7 mouse cellular contexts compared by ENCODE assay signal in the genomic region with DNA sequence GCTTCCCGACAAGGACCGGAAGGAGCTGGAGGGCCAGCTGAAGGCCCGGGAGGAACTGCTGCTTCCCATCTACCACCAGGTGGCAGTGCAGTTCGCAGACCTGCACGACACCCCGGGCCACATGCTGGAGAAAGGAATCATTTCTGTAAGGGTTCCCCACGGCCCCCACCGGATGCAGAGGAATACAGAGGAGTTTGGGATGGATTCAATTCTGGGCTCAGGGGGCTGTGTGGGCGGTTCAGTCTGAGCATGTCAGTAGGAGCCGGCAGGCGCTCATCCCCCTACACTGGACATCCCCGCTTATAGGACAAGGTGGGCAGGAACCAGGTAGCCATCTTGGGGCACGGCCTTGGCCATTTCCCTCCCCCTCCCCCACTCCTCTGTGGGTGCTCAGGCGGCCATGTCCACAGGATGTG. TPM values are rescaled to one million over a fixed set of nuclear protein-coding genes. Genes with fewer than 3 reads are reported as not detected.
DNase-seq lines count a peak whose midpoint lies in the region; ATAC-seq lines count a peak whose summit lies in the region.

No protein-coding gene starts in this region.

- 13% methylated on average over 14 of the region's 14 CpGs for WGBS in intestine, embryonic 14.5 days
- 15% methylated on average over 14 of the region's 14 CpGs for WGBS in midbrain, embryonic 12.5 days

- intact Hi-C loops in left cerebral cortex, postnatal 25 days (cut with DNase I) = loop anchor here (1.0 kb wide), 1 partner anchor 61 kb away; no protein-coding TSS in a partner anchor

- H3K4me3 ChIP-seq in intestine, embryonic 14.5 days (ENCODE audit: low read depth, low read length) = no peak overlapping the region
- H3K4me3 ChIP-seq in midbrain, embryonic 12.5 days = no peak overlapping the region

- H3K27me3 ChIP-seq in intestine, embryonic 14.5 days (replicated peaks; ENCODE audit: control insufficient read depth, insufficient read depth, low read length) = no peaks in the 10 kb centered on the region
- H3K27me3 ChIP-seq in midbrain, embryonic 12.5 days = peaks cover 75% of the 10 kb centered on the region

- H3K9me3 ChIP-seq in intestine, embryonic 14.5 days (ENCODE audit: control insufficient read depth, low read length) = no peaks in the 10 kb centered on the region
- H3K9me3 ChIP-seq in midbrain, embryonic 12.5 days = no peaks in the 10 kb centered on the region

- peak; percentile 36 for ATAC-seq in activated CD4-positive, CD25-positive, alpha-beta regulatory T cell, adult 4 months
- 0 out of 2 replicates have a peak, but pooled peaks have one; percentile 67 for ATAC-seq in intestine, embryonic 14.5 days (replicated peaks; ENCODE audit: low FRiP score, low TSS enrichment, low read depth)
- peak; percentile 52; the same call in 1 of the 2 replicates for ATAC-seq in midbrain, embryonic 12.5 days (ENCODE audit: low FRiP score, low read depth)

- DNase-seq in cerebellum, postnatal 36 days = peak; percentile 69 to 71
- peak; percentile 15 to 24 for DNase-seq in gastrocnemius, adult 8-10 months (ENCODE audit: low spot score in 2 of 2)
- DNase-seq in intestine, embryonic 14.5 days (ENCODE audit: low spot score) = peak; percentile 89
- DNase-seq in left cerebral cortex, postnatal 25 days (ENCODE audit: low spot score in 2 of 2) = peak; percentile 63 to 69
- DNase-seq in spleen, adult 12 weeks (ENCODE audit: low spot score) = peak; percentile 6

- no peaks in the 10 kb centered on the region for H3K36me3 ChIP-seq in intestine, embryonic 14.5 days (ENCODE audit: control insufficient read depth, insufficient read depth, low read length)
- no peaks in the 10 kb centered on the region for H3K36me3 ChIP-seq in midbrain, embryonic 12.5 days

- no peak overlapping the region for H3K27ac ChIP-seq in intestine, embryonic 14.5 days (ENCODE audit: low read depth)
- no peak overlapping the region for H3K27ac ChIP-seq in midbrain, embryonic 12.5 days (replicated peaks)

- peak overlapping the region; percentile 28; the same call in 1 of the 2 replicates for H3K4me2 ChIP-seq in intestine, embryonic 14.5 days (ENCODE audit: low read length)
- peak overlapping the region; percentile 39 for H3K4me2 ChIP-seq in midbrain, embryonic 12.5 days (replicated peaks)

- no peak overlapping the region for H3K9ac ChIP-seq in intestine, embryonic 14.5 days (ENCODE audit: low read length)
- no peak overlapping the region for H3K9ac ChIP-seq in midbrain, embryonic 12.5 days (replicated peaks)

- H3K4me1 ChIP-seq in intestine, embryonic 14.5 days (replicated peaks; ENCODE audit: control insufficient read depth, insufficient read depth, low read length) = no peaks in the 10 kb centered on the region
- peaks cover 10% of the 10 kb centered on the region; the same call in 1 of the 2 replicates for H3K4me1 ChIP-seq in midbrain, embryonic 12.5 days

RNA-seq across cellular contexts. Expression of gene Foxn4, which starts 25.4 kb away (rescaled TPM):
- polyA plus RNA-seq in activated CD4-positive, CD25-positive, alpha-beta regulatory T cell, adult 4 months (2017; shearing (Covaris generic)) = not detected
- not detected for total RNA-seq in gastrocnemius, adult 8-10 months (2022)
- polyA plus RNA-seq in intestine, embryonic 14.5 days (2014; fragmentation: Nextera tagmentation; extraction: Ambion mirVana) = not detected in 2 replicates
- total RNA-seq in left cerebral cortex, postnatal 25 days (2021) = not detected
- polyA plus RNA-seq in midbrain, embryonic 12.5 days (2016; fragmentation: Nextera tagmentation; extraction: Ambion mirVana) = 11.0 and 12.4 TPM in 2 replicates

RNA-seq across cellular contexts. Expression of gene Myo1h, which starts 40.8 kb away (rescaled TPM):
- polyA plus RNA-seq in activated CD4-positive, CD25-positive, alpha-beta regulatory T cell, adult 4 months (2017; shearing (Covaris generic)) = 1 to 10 TPM; 2.2 to 2.8 TPM
- not detected for total RNA-seq in gastrocnemius, adult 8-10 months (2022)
- 4.4 and 4.6 TPM in 2 replicates for polyA plus RNA-seq in intestine, embryonic 14.5 days (2014; fragmentation: Nextera tagmentation; extraction: Ambion mirVana)
- 1 to 10 TPM; 1.8 to 3.3 TPM for total RNA-seq in left cerebral cortex, postnatal 25 days (2021)
- 0.40 and 0.68 TPM in 2 replicates for polyA plus RNA-seq in midbrain, embryonic 12.5 days (2016; fragmentation: Nextera tagmentation; extraction: Ambion mirVana)

Comparison
In these comparisons a context has a peak if more than half of its experiments do, and no peak if none do; other contexts are left out.
1. DNase-seq: peak in every context shown above with its lines; median percentile 89 in intestine, embryonic 14.5 days; 70 in cerebellum, postnatal 36 days; 66 in left cerebral cortex, postnatal 25 days; 20 in gastrocnemius, adult 8-10 months; 6 in spleen, adult 12 weeks.
2. RNA of gene Foxn4, which starts 25.4 kb away (polyA plus RNA-seq): 11.0 to 12.4 TPM in midbrain, embryonic 12.5 days; not detected in activated CD4-positive, CD25-positive, alpha-beta regulatory T cell, adult 4 months and not detected in intestine, embryonic 14.5 days; every median in the first group is over 10 times any median in the second.
3. Peak in every context shown above with its lines, with median percentiles within 50 percentile points of each other: ATAC-seq.